Mouse (Mus musculus): ENCODE measurements around the gene Rbl2. TPM values are rescaled to one million over a fixed set of nuclear protein-coding genes. Genes with fewer than 3 reads are reported as not detected.

Rbl2 gene
- polyA plus RNA-seq (2014; fragmentation: Illumina TruSeq; extraction: RNeasy Lipid Tissue Mini Kit (QIAGEN cat#74804); ENCODE audit: low read depth, low replicate concordance): 88.9 TPM

GRCm38 (mm10) chr8:91069834-91070233 lies at the start of gene Rbl2:
TSS of gene Rbl2 (plus strand) at chr8:91070057.

Other genes with a start within 250 kb of the Rbl2 start
- gene Chd9, start 241.7 kb upstream of the Rbl2 start, polyA plus RNA-seq (2014; fragmentation: Illumina TruSeq; extraction: RNeasy Lipid Tissue Mini Kit (QIAGEN cat#74804); ENCODE audit: low read depth, low replicate concordance): 161 TPM
- gene Aktip, start 129.9 kb downstream of the Rbl2 start, polyA plus RNA-seq (2014; fragmentation: Illumina TruSeq; extraction: RNeasy Lipid Tissue Mini Kit (QIAGEN cat#74804); ENCODE audit: low read depth, low replicate concordance): 64.7 TPM
- 14.8 TPM for gene Rpgrip1l, start 243.2 kb downstream of the Rbl2 start, polyA plus RNA-seq (2014; fragmentation: Illumina TruSeq; extraction: RNeasy Lipid Tissue Mini Kit (QIAGEN cat#74804); ENCODE audit: low read depth, low replicate concordance)
- 65.0 TPM for gene Fto, start 243.5 kb downstream of the Rbl2 start, polyA plus RNA-seq (2014; fragmentation: Illumina TruSeq; extraction: RNeasy Lipid Tissue Mini Kit (QIAGEN cat#74804); ENCODE audit: low read depth, low replicate concordance)

All from adrenal gland, adult 10 weeks (tissue).